Mouse (Mus musculus) cerebellum, adult 18-20 months (tissue): Measurements from ENCODE around the gene 1700029F12Rik.
"Not testable (repeated sequence)": the region's sequence is repeated elsewhere in the genome, so short reads cannot be mapped to it uniquely, and the experiment has no call there.

Source experiments
- DNase-seq, 2 experiments: peaks; one replicate each; pipeline ENCODE4 v3.0.0; 2021

Gene 1700029F12Rik

DNA sequence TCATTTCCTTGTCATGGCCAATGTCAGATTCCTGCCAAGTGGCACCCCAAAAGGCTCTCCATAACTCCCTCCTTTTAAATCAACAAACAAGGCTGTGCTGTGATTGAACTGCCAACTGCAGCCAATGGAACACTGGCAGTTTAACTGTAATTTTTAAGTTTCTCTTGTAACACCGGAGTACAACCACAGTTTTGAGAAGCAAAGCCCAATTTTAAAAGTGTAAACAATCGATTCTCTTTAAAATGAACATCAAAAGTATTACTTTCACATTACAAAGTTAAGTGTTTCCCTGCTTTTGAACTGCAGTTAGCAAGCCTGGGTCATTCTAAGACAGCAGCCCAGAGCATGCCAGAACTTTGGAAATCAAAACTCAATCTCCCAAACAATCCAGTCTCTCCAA, at the start of gene 1700029F12Rik:
TSS of gene 1700029F12Rik (minus strand) at position 101 of the 400 bp plus-strand sequence.
- DNase-seq = no peak

DNA sequence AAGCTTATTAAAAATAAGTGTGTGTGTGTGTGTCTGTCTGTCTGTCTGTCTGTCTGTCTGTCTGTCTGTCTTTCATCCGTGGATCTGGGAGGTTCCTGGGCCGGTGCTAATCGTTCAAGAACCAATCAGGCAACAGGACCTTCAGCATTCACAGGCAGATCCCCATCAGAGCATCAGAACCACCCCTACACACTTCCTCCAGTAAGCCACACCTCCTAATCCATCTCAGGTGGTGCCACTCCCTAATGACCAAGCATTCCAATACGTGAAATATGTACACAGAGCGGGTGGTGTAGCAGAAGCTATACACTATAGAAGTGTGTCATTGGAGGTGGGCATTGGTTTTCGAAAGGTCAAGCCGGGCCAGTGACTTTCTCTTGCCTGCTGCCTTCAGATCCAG, 48.3 kb upstream of the 1700029F12Rik start:
- DNase-seq = no peak

DNA sequence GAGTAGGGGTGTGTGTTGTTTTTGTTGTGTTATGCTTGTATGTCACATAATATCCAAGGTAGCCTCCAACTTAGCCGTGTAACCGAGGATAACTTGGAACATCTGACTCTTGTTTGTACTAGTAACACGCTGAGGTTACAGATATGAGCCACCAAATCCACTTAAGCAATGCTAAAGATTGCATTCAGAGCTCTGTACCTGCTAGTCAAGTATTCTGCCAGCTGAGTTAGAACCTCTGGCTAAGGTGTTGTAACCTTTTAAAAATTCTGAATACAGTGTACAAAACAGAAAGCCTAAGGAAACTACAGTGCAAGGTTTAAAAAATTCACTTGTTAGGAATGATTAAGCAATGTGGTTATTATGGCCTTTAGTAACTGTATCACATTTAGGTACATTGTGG, 46.5 kb upstream of the 1700029F12Rik start:
- no peak for DNase-seq

DNA sequence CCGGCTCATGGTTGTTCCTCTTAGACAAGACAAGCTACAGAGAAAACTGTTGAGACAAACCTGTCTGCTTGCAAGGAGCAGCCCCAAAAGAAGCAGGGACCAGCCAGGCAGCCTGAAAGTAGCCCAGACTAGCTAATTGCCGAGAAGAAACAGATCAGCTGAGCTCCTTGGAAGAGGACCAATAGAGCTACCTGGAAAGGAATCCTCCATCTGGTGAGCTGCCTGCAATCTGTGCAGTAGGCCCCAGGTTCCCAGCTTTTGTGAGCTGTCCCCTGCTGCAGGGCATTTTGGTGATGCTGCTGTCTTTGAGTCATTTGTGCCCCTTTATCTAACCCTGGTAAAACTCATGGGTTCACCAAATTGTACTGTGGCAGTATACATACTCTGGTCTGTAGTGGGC, 46.0 kb upstream of the 1700029F12Rik start:
- peak; percentile 54 to 72 for DNase-seq

DNA sequence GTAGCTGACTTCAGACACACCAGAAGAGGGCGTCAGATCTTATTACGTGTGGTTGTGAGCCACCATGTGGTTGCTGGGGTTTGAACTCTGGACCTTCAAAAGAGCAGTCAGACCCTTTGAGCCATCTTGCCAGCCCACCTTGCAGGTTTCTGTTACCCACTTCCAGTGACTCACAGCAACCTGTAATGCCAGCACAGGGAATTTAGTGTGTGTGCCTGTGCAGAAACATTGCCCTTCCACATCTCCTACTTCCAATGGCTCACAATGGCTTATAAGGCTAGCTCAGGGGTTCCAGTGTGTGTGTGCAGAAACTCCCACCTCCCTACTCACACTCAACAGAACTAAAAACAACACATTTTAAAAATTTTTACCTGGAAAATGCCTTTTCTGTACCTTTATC, 43.4 kb upstream of the 1700029F12Rik start:
- no peak for DNase-seq

DNA sequence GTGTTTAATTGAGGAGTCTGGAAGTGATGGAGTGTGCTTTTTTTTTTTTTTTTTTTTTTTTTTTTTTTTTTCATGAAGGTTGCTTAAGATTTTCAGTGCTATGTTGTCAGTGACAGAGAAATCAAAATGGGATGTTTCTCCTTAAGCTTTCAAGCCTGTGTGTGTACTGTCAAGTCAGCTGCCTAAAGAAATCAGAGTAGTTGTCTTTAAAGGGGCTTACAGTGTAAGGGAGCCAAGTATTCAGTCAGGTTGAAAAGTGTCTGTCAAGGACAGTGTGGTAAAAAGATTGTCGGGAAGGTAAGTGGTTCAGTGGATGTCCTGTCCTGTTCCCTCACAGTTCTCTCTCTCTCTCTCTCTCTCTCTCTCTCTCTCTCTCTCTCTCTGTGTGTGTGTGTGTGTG, 39.3 kb upstream of the 1700029F12Rik start:
- no peak for DNase-seq

DNA sequence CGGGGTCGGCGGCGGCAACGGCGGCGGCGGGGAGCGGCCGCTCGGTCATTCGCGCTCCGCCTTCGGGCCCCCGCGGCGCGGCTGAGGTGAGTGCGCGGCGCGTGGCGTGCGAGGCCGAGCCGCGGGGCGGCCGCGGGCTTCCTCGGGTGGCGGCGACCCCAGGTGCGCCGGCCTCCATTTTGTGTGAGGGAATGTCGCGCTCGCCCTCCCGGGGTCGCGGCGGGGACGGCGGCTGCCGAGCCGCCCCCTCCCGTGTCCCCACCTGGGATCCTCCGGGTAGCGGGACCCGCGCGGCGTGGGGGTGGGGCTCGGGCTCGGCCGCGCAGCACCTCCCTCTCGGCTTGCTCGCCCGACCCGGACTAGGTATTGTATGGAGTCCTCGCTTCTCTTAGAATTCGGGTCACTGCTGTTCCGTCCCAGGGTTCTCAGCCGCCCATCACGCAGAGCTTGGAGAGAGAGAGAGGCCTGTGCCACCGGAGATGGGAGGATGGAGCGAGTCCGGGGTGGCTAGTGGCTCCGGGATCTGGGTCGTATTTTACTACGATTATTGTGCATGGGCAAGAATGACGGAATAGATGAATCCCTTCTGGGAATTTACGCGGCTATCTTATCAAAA, 37.6 kb upstream of the 1700029F12Rik start:
- DNase-seq = peak; percentile 61 to 65

DNA sequence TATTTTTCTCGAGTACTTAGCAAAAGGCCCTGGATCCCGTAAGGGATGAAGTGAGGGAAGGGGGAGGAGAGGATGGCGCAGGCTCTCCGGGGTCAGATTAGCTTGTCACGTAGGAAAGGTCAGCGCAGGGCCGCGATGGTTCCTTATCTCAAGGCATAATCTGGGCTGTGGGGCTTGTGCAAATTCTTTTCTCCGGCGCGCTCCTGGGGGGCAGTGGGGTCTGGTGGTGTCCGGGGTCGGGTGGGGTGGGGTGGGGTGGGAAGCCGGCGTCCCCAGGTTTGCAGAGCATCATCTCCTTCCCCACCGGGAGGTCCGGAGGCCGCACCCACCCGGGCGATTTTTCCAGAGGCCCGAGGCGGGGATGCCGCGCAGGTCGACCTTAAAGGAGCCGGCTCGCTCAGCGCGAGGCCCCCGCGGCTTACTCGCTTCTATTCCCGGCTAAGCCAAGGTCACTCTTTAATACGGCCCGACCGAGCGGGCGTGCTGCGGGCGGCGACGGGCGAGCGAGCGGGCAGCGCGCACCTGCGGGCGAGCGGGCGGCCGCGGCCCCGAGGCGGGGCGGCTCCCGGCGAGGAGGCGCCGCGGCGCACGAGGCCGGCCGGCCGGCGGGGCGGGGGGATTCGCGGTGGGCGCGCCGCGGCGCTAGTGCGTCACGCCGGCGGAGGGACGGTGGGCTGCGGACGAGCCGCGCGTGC, 36.9 kb upstream of the 1700029F12Rik start:
- DNase-seq = peak; percentile 37 to 49

DNA sequence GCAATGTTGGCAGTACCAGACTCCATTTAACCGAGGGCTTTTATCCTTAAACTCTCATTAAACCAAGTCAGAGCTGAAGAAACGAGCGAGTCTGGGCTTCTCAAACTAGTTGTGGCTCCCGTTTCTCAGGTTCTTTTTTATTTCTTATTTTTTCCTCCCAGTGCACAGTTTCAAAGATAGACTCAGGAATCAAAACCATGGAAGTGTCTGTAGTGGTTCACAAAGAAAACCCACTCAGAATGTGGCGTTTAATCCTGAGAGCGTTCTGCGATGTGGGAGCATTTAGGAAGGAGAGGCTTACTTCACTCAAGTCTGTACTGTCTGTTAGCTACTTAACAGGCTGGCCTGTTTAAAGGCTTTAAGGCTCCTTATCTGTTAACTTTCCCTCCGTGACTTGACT, 34.0 kb upstream of the 1700029F12Rik start:
- DNase-seq = no peak

DNA sequence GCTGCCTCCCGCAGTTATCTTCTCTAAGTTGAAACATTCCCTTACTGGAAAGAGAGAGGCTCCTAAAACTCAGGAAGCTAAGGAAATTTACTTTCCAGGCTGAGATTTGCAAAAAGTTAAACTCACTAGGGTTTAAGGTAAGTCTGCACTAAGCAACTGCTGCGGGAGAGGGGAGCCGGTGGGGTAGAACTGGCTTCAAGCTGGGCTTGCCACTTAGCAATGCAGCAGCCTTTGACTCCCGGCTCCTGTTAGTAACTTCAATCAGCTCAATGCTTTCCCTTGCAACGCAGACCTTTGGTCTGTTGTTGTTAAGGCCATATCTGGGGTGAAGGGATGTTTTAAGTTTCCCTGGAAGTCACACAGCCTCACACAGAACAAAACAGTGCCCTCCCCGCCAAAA, 33.5 kb upstream of the 1700029F12Rik start:
- DNase-seq = no peak

DNA sequence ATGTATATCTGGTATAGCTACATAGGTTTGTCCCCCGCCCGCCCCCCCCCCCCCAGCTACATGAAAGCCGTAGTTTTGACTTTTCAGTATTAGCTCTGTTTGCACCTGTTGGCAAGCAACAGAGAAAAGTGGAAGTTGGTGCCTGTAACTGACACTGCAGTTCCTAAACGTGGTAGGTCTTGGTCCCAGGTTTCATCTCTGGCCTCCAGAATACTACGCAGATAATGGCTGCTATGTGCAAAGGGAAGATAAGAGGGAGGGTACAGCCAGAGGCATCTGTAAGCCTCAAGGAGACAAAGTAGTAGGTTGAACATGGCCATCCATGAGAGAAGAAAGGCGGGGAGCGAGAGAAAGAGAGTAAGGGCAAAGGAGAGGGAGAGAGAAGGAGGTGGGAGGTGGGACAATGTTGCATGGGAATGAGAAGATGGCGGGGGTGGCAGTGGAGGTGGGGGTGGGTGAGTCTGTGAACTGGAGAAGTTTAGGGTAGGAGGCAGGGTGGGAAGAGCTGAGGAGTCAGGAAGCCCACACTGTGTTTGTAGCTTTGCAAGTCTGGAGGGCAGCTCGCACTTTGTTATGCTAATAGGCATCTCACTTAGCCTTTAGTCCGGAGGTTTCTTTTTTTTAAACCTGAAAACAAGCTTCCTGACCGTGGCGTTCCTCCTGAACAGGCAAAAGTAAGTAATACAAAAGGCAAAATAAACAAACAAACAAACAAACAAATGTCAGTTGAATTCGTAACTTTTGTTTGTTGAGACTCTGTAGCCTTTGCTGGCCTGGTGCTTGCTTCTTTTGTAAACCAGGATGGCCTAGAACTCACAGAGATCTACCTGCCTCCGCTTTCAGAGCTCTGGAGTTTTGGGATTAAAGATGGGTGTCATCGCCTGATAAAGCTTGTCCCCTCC, 32.7 kb upstream of the 1700029F12Rik start, which contains the start of gene Fam169a:
TSS of gene Fam169a (plus strand) at position 638 of the 902 bp plus-strand sequence.
- DNase-seq = no peak

DNA sequence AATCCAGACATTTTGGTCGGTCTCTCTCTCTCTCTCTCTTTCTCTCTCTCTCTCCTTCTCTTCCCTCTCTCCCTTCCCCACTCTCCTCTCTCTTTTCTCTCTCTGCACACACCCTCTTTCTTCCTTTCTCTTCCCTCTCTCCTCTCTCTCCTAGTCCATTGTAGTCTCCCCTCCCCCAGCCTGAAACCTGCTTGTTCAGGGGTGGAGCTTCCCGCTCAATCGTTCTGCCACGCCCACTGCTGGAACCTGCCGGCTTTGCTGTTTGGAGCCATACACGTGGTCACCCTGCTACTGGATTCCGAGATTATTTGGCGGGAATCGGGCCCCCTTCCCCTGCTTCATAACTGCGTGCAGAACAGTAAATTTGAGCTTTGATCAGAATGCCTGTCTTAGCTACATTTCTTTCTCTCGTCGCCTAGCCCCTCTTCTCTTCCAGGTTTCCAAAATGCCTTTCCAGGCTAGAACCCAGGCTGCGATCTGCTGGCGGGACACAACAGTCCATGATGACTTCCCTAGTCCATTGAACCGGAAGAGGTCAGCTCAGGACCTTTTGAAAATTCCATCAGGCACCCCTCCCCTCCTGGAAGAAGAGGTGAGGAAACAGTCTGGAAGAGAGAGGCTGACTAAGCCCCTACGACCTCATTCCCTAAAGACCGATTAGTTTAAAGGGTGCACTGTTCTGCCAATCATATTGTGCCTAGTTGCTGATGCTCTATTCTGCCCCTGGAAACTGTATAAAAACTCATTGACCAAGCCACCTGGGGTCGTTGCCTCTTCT, 30.9 kb upstream of the 1700029F12Rik start:
- not testable (repeated sequence) for DNase-seq

DNA sequence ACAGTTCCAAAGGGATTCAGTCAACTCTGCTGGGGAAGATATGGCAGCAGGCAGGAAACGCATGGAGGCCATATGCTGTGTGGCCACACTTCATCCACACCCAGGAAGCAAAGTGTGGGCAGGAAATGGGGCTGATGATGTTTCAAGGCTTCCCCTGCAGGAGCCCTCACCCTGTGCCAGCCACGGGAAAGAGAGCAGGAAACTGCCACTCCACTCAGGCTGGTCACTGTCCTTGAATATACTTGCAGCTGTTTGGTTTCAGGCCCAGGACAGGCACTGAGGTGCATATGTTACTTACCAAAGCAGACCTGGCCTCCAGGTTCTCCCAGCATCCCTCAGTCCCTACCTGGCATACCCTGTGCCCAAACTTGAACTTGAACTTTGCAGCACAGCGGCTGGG, 30.3 kb upstream of the 1700029F12Rik start:
- DNase-seq = no peak

DNA sequence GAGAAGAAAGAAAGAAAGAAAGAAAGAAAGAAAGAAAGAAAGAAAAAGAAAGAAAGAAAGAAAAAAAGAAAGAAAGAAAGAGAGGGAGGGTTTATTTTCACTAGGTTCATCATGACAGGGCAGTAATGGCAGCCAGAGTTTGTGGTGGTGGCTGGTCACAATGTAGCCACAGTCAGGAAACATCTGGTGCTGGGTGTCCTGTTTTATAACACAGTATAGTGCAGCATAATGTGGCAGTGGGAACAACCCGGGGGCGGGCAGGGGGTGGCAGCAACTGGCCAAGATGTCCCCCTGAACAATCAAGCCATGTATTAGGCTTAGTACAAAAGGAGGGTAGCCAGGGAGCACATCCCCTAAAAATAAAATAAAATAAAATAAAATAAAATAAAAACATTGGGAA, 29.3 kb upstream of the 1700029F12Rik start:
- no peak for DNase-seq

DNA sequence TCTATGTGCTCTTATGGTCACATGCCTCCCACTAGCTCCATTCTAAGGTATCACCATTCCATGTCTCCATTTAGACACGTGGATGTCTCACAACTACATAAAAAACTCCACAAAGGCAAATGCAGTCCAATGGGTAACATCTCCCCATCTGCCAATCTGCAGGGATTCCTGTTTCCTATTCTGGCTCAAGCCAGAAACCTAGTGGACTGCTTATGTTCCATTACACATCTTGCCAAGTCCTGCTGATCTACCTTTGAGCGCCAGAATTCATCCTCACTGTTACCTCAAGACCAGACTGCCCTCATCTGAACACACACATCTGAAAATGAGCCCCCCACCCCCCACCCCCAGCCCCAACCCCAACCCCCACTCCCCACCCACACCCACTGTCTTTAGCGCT, 28.0 kb upstream of the 1700029F12Rik start:
- DNase-seq = peak; percentile 45 to 66

DNA sequence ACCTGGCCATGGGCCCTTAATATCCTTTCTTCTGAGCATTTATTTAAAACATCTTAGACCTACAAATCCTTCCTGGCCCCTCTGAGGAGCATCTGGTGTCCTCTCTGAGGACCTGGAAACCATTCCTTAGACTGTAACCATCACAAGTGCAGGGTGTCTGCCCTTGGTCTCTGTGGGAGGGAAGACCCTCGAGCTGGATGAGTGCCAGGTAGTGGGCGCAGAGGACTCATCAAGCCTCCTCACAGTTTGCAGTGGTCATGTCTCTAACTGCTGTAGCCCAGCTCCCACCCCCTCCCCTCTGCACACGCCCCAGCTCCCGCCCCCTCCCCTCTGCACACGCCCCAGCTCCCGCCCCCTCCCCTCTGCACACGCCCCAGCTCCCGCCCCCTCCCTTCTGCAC, 26.2 kb upstream of the 1700029F12Rik start:
- no peak for DNase-seq

DNA sequence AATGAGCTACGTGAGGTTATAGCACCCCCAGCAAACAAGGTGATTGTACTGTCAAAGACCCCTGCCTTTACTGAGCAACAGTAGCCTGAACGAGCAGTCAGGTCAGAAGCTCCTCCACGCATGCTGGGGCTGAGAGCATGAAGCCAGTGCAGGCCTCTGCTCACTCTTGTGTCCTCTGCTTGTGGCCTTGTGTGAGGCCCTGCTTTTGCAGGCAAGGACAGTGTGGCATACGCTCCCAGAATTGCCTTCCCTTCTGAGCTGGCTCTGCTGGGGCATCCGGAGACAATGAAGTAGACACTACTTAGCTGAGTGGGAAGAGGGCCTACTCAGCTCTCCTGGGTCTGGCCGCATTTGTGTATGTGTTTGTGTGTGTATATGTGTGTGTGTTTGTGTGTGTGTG, 25.6 kb upstream of the 1700029F12Rik start:
- DNase-seq = no peak

DNA sequence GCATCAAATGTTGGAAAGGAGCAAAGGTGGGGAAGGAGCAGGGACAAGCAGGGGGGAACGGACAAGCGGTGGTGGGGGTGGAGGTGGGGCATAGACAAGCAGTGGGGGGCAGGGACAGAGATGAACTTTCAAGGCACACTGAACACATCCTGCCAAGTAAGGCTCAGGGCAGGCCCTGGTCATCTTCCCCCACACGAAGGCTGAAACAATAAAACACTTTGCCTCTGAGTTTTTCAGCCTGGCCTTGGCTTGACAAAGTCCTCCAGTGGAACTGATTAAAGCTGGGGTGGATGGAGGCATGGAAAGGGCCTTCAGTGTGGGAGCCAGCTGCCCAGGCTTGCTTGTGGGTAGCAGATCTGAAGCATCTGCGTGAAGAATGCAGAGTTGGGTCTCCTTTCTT, 23.7 kb upstream of the 1700029F12Rik start:
- no peak for DNase-seq

DNA sequence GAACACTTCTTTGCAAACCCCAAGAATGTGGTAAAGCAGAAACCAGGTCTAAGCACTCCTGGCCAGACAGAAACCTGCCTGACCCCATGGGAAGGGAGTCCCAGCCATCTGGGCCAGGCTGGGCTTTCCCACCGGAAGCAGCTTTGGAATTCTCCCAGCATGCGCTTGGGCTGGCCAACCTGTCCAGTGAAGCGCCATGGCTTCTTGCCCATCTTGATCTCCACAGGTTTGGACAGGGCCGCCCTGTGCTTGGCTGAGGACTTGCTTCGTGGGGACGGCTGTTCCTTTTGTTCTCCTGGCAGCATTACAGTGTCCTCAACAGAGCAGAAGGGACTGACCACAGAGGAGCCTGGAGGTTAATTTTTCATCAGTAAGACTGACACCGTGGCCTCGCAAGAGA, 19.7 kb upstream of the 1700029F12Rik start:
- peak; percentile 80 to 81 for DNase-seq

DNA sequence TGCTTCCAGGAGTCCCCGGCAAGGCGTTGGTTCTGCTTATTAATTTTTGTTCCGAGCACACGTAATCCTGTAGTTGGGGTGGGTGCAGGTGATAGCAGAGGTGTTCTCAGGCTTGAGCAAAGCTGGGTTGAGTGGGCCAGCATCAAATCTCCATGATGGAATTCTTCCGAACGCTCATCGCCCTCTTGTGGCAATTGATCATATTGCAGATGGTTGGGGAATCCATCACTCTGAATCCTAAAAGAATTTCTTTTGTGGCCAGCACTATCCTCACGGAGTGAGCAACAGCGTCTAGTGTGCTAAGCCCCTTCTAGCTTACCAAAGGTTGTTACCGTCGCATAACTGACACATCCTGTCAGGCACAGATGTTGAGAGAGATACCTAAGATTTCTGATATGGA, 18.5 kb upstream of the 1700029F12Rik start:
- DNase-seq = peak; percentile 70 to 72

DNA sequence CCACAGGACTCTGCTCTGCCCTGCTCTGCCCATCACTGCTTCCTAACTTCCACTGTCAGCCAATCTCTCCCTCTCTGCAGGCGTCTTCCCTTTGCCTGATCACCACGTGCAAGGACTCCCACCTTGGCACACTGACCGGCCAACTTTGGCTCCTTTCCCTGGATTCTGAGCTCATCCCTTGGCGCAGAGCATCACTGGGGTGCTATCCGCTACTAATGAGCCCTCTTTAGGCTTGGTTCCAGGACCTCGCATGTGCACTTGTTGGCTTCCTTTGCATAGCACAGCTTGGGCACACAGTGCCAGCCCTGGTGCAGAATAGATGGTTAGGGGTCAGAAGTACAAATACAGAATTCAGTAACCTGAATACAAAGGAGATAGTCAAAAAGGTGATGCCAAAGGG, 17.0 kb upstream of the 1700029F12Rik start:
- DNase-seq = peak; percentile 67 to 69

DNA sequence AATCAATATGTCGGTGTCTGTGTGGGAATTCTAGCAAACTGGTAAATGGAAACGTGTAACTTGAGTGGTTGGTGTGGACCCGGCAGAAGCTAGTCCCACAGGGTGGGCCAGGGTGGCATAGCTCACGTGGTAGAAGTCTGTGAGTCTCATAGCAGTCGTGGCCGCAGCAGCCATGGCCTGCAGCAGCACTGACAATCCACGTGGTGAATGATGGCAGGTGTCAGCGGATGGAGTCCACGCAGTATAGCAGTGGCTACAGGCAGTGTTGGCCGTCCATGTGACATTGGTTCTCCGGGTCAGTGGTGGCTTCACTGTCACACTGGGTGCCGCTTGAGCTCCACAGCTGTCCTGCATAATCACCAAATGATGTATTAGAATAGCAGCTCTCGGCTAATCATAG, 4.1 kb downstream of the 1700029F12Rik start:
- DNase-seq = no peak

DNA sequence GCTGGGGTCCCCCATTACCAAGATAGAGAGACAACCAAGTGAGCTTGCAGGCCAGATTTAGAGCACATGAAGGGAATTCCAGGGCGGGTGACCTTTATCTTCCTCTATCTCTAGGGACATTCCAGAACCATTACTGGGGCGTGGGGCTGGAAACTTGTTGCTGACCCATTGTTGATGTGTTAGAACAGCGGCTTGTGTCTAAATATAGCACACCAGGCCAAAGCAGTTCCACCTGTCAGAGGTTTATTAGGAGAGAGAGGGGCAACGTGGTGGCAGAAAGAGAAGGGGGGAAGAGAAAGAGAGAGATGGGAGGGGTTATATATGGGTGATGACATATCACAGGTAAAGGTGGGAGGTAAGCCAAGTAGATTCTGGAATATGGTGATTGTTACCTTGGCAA, 12.3 kb downstream of the 1700029F12Rik start:
- no peak for DNase-seq
